Mouse (Mus musculus) embryonic facial prominence, embryonic 14.5 days (tissue): ENCODE data around the gene Ube2g2. TPM values are rescaled to one million over a fixed set of nuclear protein-coding genes. Genes with fewer than 3 reads are reported as not detected.
"Not testable (repeated sequence)": the region's sequence is repeated elsewhere in the genome, so short reads cannot be mapped to it uniquely, and the experiment has no call there.

Experiments
- ATAC-seq: fragments of 200-750 bp; cut with Nextera tagmentation; 2 replicates; pipeline ENCODE4 v1.8.0; 2017; ENCODE audit warnings: low read depth, moderate number of reproducible peaks, moderate TSS enrichment
- DNase-seq: peaks from one replicate; pipeline ENCODE4 v3.0.0-alpha.2; 2015; ENCODE audit warnings: low spot score
- H3K27ac ChIP-seq: fragments of 300-500 bp; sonication (generic); replicated peaks from 2 replicates; pipeline ENCODE4 v1.5.1; 2014; ENCODE audit warnings: low read depth, mild to moderate bottlenecking, low read length, moderate library complexity
- H3K27me3 ChIP-seq: fragments of 300-500 bp; sonication (generic); replicated peaks from 2 replicates; pipeline ENCODE4 v1.6.1; 2014; ENCODE audit warnings: low read length; ENCODE audit not compliant: control insufficient read depth, insufficient read depth
- H3K36me3 ChIP-seq: fragments of 300-500 bp; sonication (generic); 2 replicates; pipeline ENCODE4 v1.6.1; 2014; ENCODE audit warnings: low read length, mixed read lengths; ENCODE audit not compliant: control insufficient read depth, insufficient read depth
- H3K4me1 ChIP-seq: fragments of 300-500 bp; sonication (generic); 2 replicates; pipeline ENCODE4 v1.6.1; 2014; ENCODE audit warnings: antibody characterized with exemption, low read length; ENCODE audit not compliant: control insufficient read depth, insufficient read depth
- H3K4me2 ChIP-seq: fragments of 300-500 bp; sonication (generic); 2 replicates; pipeline ENCODE4 v1.6.1; 2014; ENCODE audit warnings: low read depth, mild to moderate bottlenecking, low read length, moderate library complexity, mixed read lengths
- H3K4me3 ChIP-seq: fragments of 300-500 bp; sonication (generic); 2 replicates; pipeline ENCODE4 v1.5.1; 2014; ENCODE audit warnings: low read depth, mild to moderate bottlenecking, low read length
- H3K9ac ChIP-seq: fragments of 300-500 bp; sonication (generic); 2 replicates; pipeline ENCODE4 v1.6.1; 2014; ENCODE audit warnings: low read depth, mild to moderate bottlenecking, low read length, moderate library complexity, mixed read lengths
- H3K9me3 ChIP-seq: fragments of 300-500 bp; sonication (generic); 2 replicates; pipeline ENCODE4 v1.6.1; 2016; ENCODE audit warnings: low read length; ENCODE audit not compliant: control insufficient read depth
- WGBS: fragments of 180-500 bp; shearing (Covaris S2); extraction: QIAGEN DNeasy Blood & Tissue Kit; methylation state at CpG from one replicate; pipeline ENCODE4 v1.1.7; 2014; 5-methylcytosine and 5-hydroxymethylcytosine counted together
- microRNA counts: library from miRNA; unstranded; fragments of <30 nt; microRNA quantifications from one replicate; lab custom pipeline; 2017
- microRNA-seq: library from miRNA; unstranded; fragments of <30 nt; microRNA quantifications from one replicate; pipeline ENCODE4, GENCODE M21; 2016; ENCODE audit warnings: borderline number of aligned reads
- polyA plus RNA-seq: library from polyadenylated mRNA; unstranded; fragments of >200 nt; fragmentation: Nextera tagmentation; extraction: Ambion mirVana; gene quantifications from 2 replicates; pipeline ENCODE4 v1.2.1, GENCODE M21; 2014

Gene Ube2g2
- polyA plus RNA-seq, 1 experiment from 2014 or later: 66.1 TPM

DNA sequence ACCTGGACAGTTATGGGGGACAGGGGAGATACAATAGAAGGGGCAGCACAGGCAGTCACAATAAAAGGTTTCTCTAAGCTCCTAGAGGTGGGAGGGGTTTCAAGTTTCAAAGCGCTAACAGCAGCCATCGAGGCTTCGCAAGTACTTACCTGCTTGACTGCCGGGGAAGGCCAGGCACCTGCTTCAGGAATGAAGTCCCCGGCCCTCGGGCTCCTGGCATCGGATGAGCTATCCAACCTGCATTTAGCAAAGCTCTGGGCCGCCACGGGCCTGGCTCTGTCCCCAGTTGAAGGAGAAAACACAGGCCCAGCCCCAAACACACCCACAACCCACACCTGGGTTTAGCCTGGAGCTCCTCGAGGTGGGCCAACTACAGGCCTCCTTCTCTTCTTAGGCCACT is 64.9 kb downstream of the Ube2g2 start:
- DNase-seq: peak; percentile 78

DNA sequence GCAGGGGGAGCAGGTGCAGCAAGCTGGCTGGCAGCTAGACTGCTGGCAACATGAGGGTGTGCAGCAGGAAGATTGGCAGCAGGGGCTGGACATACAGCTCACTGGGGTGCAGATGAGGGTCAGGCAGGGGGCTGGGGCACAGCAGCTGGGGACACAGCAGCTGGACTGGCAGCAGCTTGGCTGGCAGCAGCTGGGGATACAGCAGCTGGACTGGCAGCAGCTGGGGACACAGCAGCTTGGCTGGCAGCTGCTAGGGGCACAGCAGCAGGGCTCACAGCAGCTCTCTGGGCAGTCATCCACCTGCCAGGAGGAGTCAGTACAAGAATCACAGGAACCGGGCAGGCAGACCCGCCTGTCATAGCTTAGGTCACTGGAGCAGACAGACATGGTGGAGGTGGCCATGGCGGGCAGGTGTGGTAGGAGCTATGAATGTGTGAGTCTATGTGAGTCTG is 68.3 kb downstream of the Ube2g2 start, which contains the start of gene Gm19402:
Gene Gm19402 (minus strand): TSS at position 402 of the 452 bp plus-strand sequence.
- H3K9ac ChIP-seq, DNase-seq, ATAC-seq, H3K4me1 ChIP-seq, H3K36me3 ChIP-seq, H3K4me3 ChIP-seq, H3K4me2 ChIP-seq, H3K9me3 ChIP-seq, H3K27ac ChIP-seq: not testable (repeated sequence)
- 58% methylated on average over 3 of the region's 3 CpGs for WGBS
- peaks cover 26% of the 10 kb centered on the region for H3K27me3 ChIP-seq

More for the DNA sequence above, 64.9 kb downstream of the Ube2g2 start:
- Histone ChIP-seq H3K9me3 (no peaks in the 10 kb centered on the region), H3K27me3 (peaks cover 31% of the 10 kb centered on the region), H3K4me2 (peak overlapping the region; percentile 29; the same call in 1 of the 2 replicates), H3K9ac (no peak overlapping the region), H3K4me1 (no peaks in the 10 kb centered on the region), H3K27ac (no peak overlapping the region), H3K4me3 (no peak overlapping the region), H3K36me3 (no peaks in the 10 kb centered on the region)
- WGBS: 24% methylated on average over 10 of the region's 10 CpGs
- ATAC-seq: peak; percentile 49; the same call in 1 of the 2 replicates

MicroRNAs within 50 kb of the gene (microRNA counts, 519-probe panel; counts per million panel counts)
- 19.3 counts per million for microRNA mmu-miR-1930 (lab: Ali Mortazavi, UCI)

Small RNAs within 50 kb of the gene (microRNA-seq; reads per million reads assigned to microRNA genes)
- gene Mir1930: 13.3 reads per million, percentile 31 among the genes with 10 or more reads in this experiment

Other genes with a start within 250 kb of the Ube2g2 start
- gene Adarb1, start 204.0 kb upstream of the Ube2g2 start, polyA plus RNA-seq: 4.2 and 5.4 TPM in 2 replicates
- 34.2 and 38.5 TPM in 2 replicates for gene Fam207a, start 106.5 kb upstream of the Ube2g2 start, polyA plus RNA-seq
- gene Itgb2, start 92.0 kb upstream of the Ube2g2 start, polyA plus RNA-seq: 3.0 and 3.5 TPM in 2 replicates
- 135 and 143 TPM in 2 replicates for gene Pttg1ip, start 40.6 kb upstream of the Ube2g2 start, polyA plus RNA-seq
- 261 and 281 TPM in 2 replicates for gene Sumo3, start 16.2 kb upstream of the Ube2g2 start, polyA plus RNA-seq
- gene Gm49325, start 16.1 kb upstream of the Ube2g2 start, polyA plus RNA-seq: 4.1 and 7.4 TPM in 2 replicates
- 1.0 and 1.3 TPM in 2 replicates for gene Tspear, start 64.3 kb downstream of the Ube2g2 start, polyA plus RNA-seq
- gene Gm19402, start 68.5 kb downstream of the Ube2g2 start, polyA plus RNA-seq: not detected in 2 replicates
- not detected in 2 replicates for gene Gm9508, start 75.0 kb downstream of the Ube2g2 start, polyA plus RNA-seq
- gene Gm10272, start 84.4 kb downstream of the Ube2g2 start, polyA plus RNA-seq: not detected in 2 replicates
- gene Gm10024, start 89.2 kb downstream of the Ube2g2 start, polyA plus RNA-seq: 0.57 TPM in 1 of 2 replicates, not detected in the other
- not detected in 2 replicates for gene Gm10142, start 93.5 kb downstream of the Ube2g2 start, polyA plus RNA-seq
- not detected in 2 replicates for gene Krtap12-1, start 98.3 kb downstream of the Ube2g2 start, polyA plus RNA-seq
- not detected in 2 replicates for gene Gm10100, start 104.2 kb downstream of the Ube2g2 start, polyA plus RNA-seq
- gene Gm18596, start 120.4 kb downstream of the Ube2g2 start, polyA plus RNA-seq: not detected in 2 replicates
- gene Gm9736, start 129.1 kb downstream of the Ube2g2 start, polyA plus RNA-seq: not detected in 2 replicates
- not detected in 2 replicates for gene Gm3233, start 137.4 kb downstream of the Ube2g2 start, polyA plus RNA-seq
- not detected in 2 replicates for gene Gm3238, start 149.1 kb downstream of the Ube2g2 start, polyA plus RNA-seq
- not detected in 2 replicates for gene Gm7138, start 154.7 kb downstream of the Ube2g2 start, polyA plus RNA-seq
- not detected in 2 replicates for gene Gm3250, start 160.3 kb downstream of the Ube2g2 start, polyA plus RNA-seq
- not detected in 2 replicates for gene Gm7137, start 165.9 kb downstream of the Ube2g2 start, polyA plus RNA-seq
- not detected in 2 replicates for gene Gm9639, start 172.8 kb downstream of the Ube2g2 start, polyA plus RNA-seq
- not detected in 2 replicates for gene Gm19668, start 176.9 kb downstream of the Ube2g2 start, polyA plus RNA-seq
- gene Gm9507, start 189.6 kb downstream of the Ube2g2 start, polyA plus RNA-seq: not detected in 2 replicates
- gene Gm2696, start 192.4 kb downstream of the Ube2g2 start, polyA plus RNA-seq: not detected in 2 replicates
- gene Krtap10-4, start 204.8 kb downstream of the Ube2g2 start, polyA plus RNA-seq: not detected in 2 replicates
- not detected in 2 replicates for gene Krtap10-10, start 213.7 kb downstream of the Ube2g2 start, polyA plus RNA-seq
- gene Gm36176, start 224.5 kb downstream of the Ube2g2 start, polyA plus RNA-seq: not detected in 2 replicates
- gene Gm10318, start 230.6 kb downstream of the Ube2g2 start, polyA plus RNA-seq: 0.33 TPM in 1 of 2 replicates, not detected in the other
- 0.28 TPM in 1 of 2 replicates, not detected in the other for gene Gm3285, start 239.7 kb downstream of the Ube2g2 start, polyA plus RNA-seq